Mouse (Mus musculus) midbrain, embryonic 13.5 days (tissue): ENCODE data around the gene Hfm1. TPM values are rescaled to one million over a fixed set of nuclear protein-coding genes. Genes with fewer than 3 reads are reported as not detected.

Experiments
- ATAC-seq: fragments of 200-750 bp; cut with Nextera tagmentation; 2 replicates; pipeline ENCODE4 v1.8.0; 2017; ENCODE audit warnings: mild to moderate bottlenecking, moderate TSS enrichment, moderate library complexity
- H3K27ac ChIP-seq: fragments of 300-500 bp; sonication (generic); 2 replicates; pipeline ENCODE4 v1.5.1; 2015; ENCODE audit warnings: inconsistent platforms, mild to moderate bottlenecking, moderate library complexity
- H3K27me3 ChIP-seq: fragments of 300-500 bp; sonication (generic); 2 replicates; pipeline ENCODE4 v1.6.1; 2015; ENCODE audit warnings: mild to moderate bottlenecking, inconsistent platforms
- H3K36me3 ChIP-seq: fragments of 300-500 bp; sonication (generic); 2 replicates; pipeline ENCODE4 v1.6.1; 2015; ENCODE audit warnings: mild to moderate bottlenecking, inconsistent platforms
- H3K4me1 ChIP-seq: fragments of 300-500 bp; sonication (generic); replicated peaks from 2 replicates; pipeline ENCODE4 v1.6.1; 2015; ENCODE audit warnings: inconsistent platforms
- H3K4me2 ChIP-seq: fragments of 300-500 bp; sonication (generic); replicated peaks from 2 replicates; pipeline ENCODE4 v1.6.1; 2015; ENCODE audit warnings: moderate library complexity, mild to moderate bottlenecking, inconsistent platforms
- H3K4me3 ChIP-seq: fragments of 300-500 bp; sonication (generic); replicated peaks from 2 replicates; pipeline ENCODE4 v1.5.1; 2015; ENCODE audit warnings: mild to moderate bottlenecking, inconsistent platforms
- H3K9ac ChIP-seq: fragments of 300-500 bp; sonication (generic); replicated peaks from 2 replicates; pipeline ENCODE4 v1.6.1; 2015; ENCODE audit warnings: mild to moderate bottlenecking, inconsistent platforms
- H3K9me3 ChIP-seq: fragments of 300-500 bp; sonication (generic); 2 replicates; pipeline ENCODE4 v1.6.1; 2016; ENCODE audit warnings: mild to moderate bottlenecking, inconsistent platforms
- WGBS: fragments of 180-500 bp; shearing (Covaris S2); methylation state at CpG from one replicate; pipeline ENCODE4 v1.1.7; 2015; 5-methylcytosine and 5-hydroxymethylcytosine counted together
- polyA plus RNA-seq: library from polyadenylated mRNA; unstranded; fragments of >200 nt; fragmentation: Nextera tagmentation; extraction: Ambion mirVana; gene quantifications from 2 replicates; pipeline ENCODE4 v1.2.1, GENCODE M21; 2015

The Hfm1 gene
- 6.8 and 7.6 TPM in 2 replicates for polyA plus RNA-seq

GRCm38 (mm10) chr5:106925488-106926368, at the start of gene Hfm1:
Hfm1 (minus strand) TSS chr5:106926321.
- peak within 1 kb of the TSS; percentile 60 for H3K4me2 ChIP-seq
- ATAC-seq: peak; percentile 97
- peak within 1 kb of the TSS; percentile 92 for H3K27ac ChIP-seq
- peak within 1 kb of the TSS; percentile 56 for H3K4me3 ChIP-seq
- under 1% methylated on average over 43 of the region's 76 CpGs for WGBS
- H3K9me3 ChIP-seq: no peaks in the 10 kb centered on the region
- peak within 1 kb of the TSS; percentile 81 for H3K9ac ChIP-seq
- peaks cover 5% of the 10 kb centered on the region; the same call in 1 of the 2 replicates for H3K36me3 ChIP-seq
- H3K27me3 ChIP-seq: no peaks in the 10 kb centered on the region
- peaks cover 13% of the 10 kb centered on the region; the same call in 1 of the 2 replicates for H3K4me1 ChIP-seq

- Histone ChIP-seq H3K4me1 (no peaks in the 10 kb centered on the region), H3K9ac (no peak overlapping the region), H3K27me3 (no peaks in the 10 kb centered on the region), H3K9me3 (no peaks in the 10 kb centered on the region), H3K4me2 (no peak overlapping the region), H3K4me3 (no peak overlapping the region), H3K36me3 (peaks cover 85% of the 10 kb centered on the region), H3K27ac (no peak overlapping the region)
- ATAC-seq: no peak
- 91% methylated on average over 7 of the region's 7 CpGs for WGBS
Measured at GRCm38 (mm10) chr5:106973883-106974282, 47.8 kb upstream of the Hfm1 start.

GRCm38 (mm10) chr5:106967578-106967977, 41.5 kb upstream of the Hfm1 start:
- H3K9me3 ChIP-seq: no peaks in the 10 kb centered on the region
- H3K27ac ChIP-seq: no peak overlapping the region
- 97% methylated on average over 1 of the region's 1 CpGs for WGBS
- ATAC-seq: no peak
- H3K36me3 ChIP-seq: peaks cover 30% of the 10 kb centered on the region
- peaks cover 18% of the 10 kb centered on the region for H3K4me1 ChIP-seq
- no peak overlapping the region for H3K4me3 ChIP-seq
- H3K9ac ChIP-seq: no peak overlapping the region
- no peak overlapping the region for H3K4me2 ChIP-seq
- H3K27me3 ChIP-seq: no peaks in the 10 kb centered on the region

GRCm38 (mm10) chr5:106966443-106966842, 40.3 kb upstream of the Hfm1 start:
- WGBS: 95% methylated on average over 3 of the region's 3 CpGs
- Histone ChIP-seq H3K27ac (no peak overlapping the region), H3K27me3 (no peaks in the 10 kb centered on the region), H3K4me3 (no peak overlapping the region), H3K9ac (no peak overlapping the region), H3K4me1 (peaks cover 18% of the 10 kb centered on the region), H3K9me3 (no peaks in the 10 kb centered on the region), H3K36me3 (peaks cover 23% of the 10 kb centered on the region), H3K4me2 (no peak overlapping the region)
- no peak for ATAC-seq

GRCm38 (mm10) chr5:106964513-106965014, 38.4 kb upstream of the Hfm1 start:
- no peaks in the 10 kb centered on the region for H3K27me3 ChIP-seq
- peak; percentile 94 for ATAC-seq
- peak overlapping the region; percentile 82 for H3K27ac ChIP-seq
- H3K4me3 ChIP-seq: peak overlapping the region; percentile 92
- peak overlapping the region; percentile 87 for H3K4me2 ChIP-seq
- under 1% methylated on average over 41 of the region's 41 CpGs for WGBS
- H3K4me1 ChIP-seq: peaks cover 18% of the 10 kb centered on the region
- H3K9me3 ChIP-seq: no peaks in the 10 kb centered on the region
- H3K36me3 ChIP-seq: peaks cover 6% of the 10 kb centered on the region
- H3K9ac ChIP-seq: peak overlapping the region; percentile 84

- H3K9ac ChIP-seq: peak within 1 kb of the TSS; percentile 84
- WGBS: 6% methylated on average over 54 of the region's 54 CpGs
- H3K27me3 ChIP-seq: no peaks in the 10 kb centered on the region
- no peaks in the 10 kb centered on the region for H3K36me3 ChIP-seq
- peak within 1 kb of the TSS; percentile 92 for H3K4me3 ChIP-seq
- H3K4me2 ChIP-seq: peak within 1 kb of the TSS; percentile 87
- peak within 1 kb of the TSS; percentile 82 for H3K27ac ChIP-seq
- H3K4me1 ChIP-seq: peaks cover 18% of the 10 kb centered on the region
- ATAC-seq: peak; percentile 93
- H3K9me3 ChIP-seq: no peaks in the 10 kb centered on the region
Measured at GRCm38 (mm10) chr5:106963584-106964512, 37.7 kb upstream of the Hfm1 start, which contains the start of gene Cdc7. Cdc7 (plus strand) TSS chr5:106964322.

- Histone ChIP-seq H3K4me1 (peaks cover 12% of the 10 kb centered on the region), H3K27ac (no peak overlapping the region), H3K4me2 (no peak overlapping the region), H3K36me3 (no peaks in the 10 kb centered on the region), H3K4me3 (no peak overlapping the region), H3K27me3 (no peaks in the 10 kb centered on the region), H3K9me3 (no peaks in the 10 kb centered on the region), H3K9ac (no peak overlapping the region)
- no peak for ATAC-seq
- WGBS: 87% methylated on average over 2 of the region's 2 CpGs
Measured at GRCm38 (mm10) chr5:106960451-106960850, 34.3 kb upstream of the Hfm1 start.

- Histone ChIP-seq H3K27me3 (no peaks in the 10 kb centered on the region), H3K36me3 (no peaks in the 10 kb centered on the region), H3K4me1 (peaks cover 5% of the 10 kb centered on the region), H3K4me2 (no peak overlapping the region), H3K9ac (no peak overlapping the region), H3K9me3 (no peaks in the 10 kb centered on the region), H3K27ac (no peak overlapping the region), H3K4me3 (no peak overlapping the region)
- ATAC-seq: no peak
- 71% methylated on average over 3 of the region's 3 CpGs for WGBS
Measured at GRCm38 (mm10) chr5:106959031-106959430, 32.9 kb upstream of the Hfm1 start.

- Histone ChIP-seq H3K4me1 (no peaks in the 10 kb centered on the region), H3K4me3 (no peak overlapping the region), H3K9ac (no peak overlapping the region), H3K27me3 (no peaks in the 10 kb centered on the region), H3K36me3 (no peaks in the 10 kb centered on the region), H3K4me2 (no peak overlapping the region), H3K9me3 (no peaks in the 10 kb centered on the region), H3K27ac (no peak overlapping the region)
- no peak for ATAC-seq
- 71% methylated on average over 3 of the region's 3 CpGs for WGBS
Measured at GRCm38 (mm10) chr5:106956467-106956866, 30.3 kb upstream of the Hfm1 start.

- no peak overlapping the region for H3K4me3 ChIP-seq
- ATAC-seq: no peak
- no peaks in the 10 kb centered on the region for H3K9me3 ChIP-seq
- no peaks in the 10 kb centered on the region for H3K36me3 ChIP-seq
- H3K4me2 ChIP-seq: no peak overlapping the region
- H3K9ac ChIP-seq: no peak overlapping the region
- no peaks in the 10 kb centered on the region for H3K27me3 ChIP-seq
- WGBS: 80% methylated on average over 6 of the region's 6 CpGs
- H3K27ac ChIP-seq: no peak overlapping the region
- H3K4me1 ChIP-seq: no peaks in the 10 kb centered on the region; the same call in 1 of the 2 replicates
Measured at GRCm38 (mm10) chr5:106948683-106949082, 22.6 kb upstream of the Hfm1 start.

GRCm38 (mm10) chr5:106946342-106946741, 20.2 kb upstream of the Hfm1 start:
- no peak overlapping the region for H3K4me3 ChIP-seq
- ATAC-seq: no peak
- no peaks in the 10 kb centered on the region for H3K27me3 ChIP-seq
- no peak overlapping the region for H3K4me2 ChIP-seq
- no peak overlapping the region for H3K27ac ChIP-seq
- no peaks in the 10 kb centered on the region for H3K36me3 ChIP-seq
- no peaks in the 10 kb centered on the region; the same call in 1 of the 2 replicates for H3K4me1 ChIP-seq
- H3K9ac ChIP-seq: no peak overlapping the region
- 82% methylated on average over 4 of the region's 4 CpGs for WGBS
- no peaks in the 10 kb centered on the region for H3K9me3 ChIP-seq
